Mouse (Mus musculus): ENCODE results near the gene Il3. TPM values are rescaled to one million over a fixed set of nuclear protein-coding genes. Genes with fewer than 3 reads are reported as not detected.

Il3 gene
- polyA plus RNA-seq, 1 experiment from 2014 or later = not detected

DNA sequence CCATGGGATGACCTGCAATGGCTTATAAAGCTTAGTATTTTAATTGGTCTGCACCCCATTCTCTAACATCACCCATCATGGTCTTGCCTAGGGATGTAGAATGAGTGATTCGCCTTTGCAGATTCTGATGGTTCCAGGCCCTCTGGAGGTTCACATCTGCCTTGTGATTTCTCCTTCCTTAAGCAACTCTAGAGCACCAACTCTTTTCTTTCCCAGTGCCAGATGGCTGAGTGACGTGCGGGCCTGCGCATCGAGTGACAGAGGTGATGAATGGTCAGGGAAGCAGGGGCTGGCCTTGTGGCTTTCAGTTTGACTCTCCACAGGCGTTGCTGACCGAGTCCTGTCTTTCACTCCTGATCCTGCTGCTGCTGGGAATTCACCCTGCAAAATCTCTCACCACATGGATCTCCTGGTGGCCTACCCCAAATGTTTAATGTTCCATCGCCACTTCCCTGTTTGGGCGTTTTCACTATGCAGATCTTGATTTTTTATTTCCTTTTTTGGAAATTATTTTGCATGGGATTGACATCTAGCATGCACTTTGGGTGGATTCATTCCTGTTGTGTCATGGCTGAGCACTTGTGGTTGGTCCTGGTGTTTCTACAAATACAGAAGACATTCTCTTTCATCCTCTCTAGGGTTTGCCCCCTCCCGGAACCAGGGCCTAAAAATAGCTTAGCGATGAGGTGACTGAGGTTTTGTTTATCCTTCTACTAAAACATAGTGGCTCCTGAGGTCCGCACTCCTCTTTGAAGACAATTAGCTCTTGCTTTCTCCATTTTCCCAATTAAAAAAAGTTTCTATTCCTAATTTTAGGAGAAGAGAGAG, 27.1 kb upstream of the Il3 start:
- H3K9me3 ChIP-seq (ENCODE audit: low read length) = no peaks in the 10 kb centered on the region
- H3K4me2 ChIP-seq (replicated peaks; ENCODE audit: low read depth, low read length) = no peak overlapping the region
- no peak overlapping the region for H3K4me3 ChIP-seq (ENCODE audit: low read depth, low read length)
- H3K9ac ChIP-seq (replicated peaks; ENCODE audit: low read depth) = no peak overlapping the region
- no peaks in the 10 kb centered on the region for H3K27me3 ChIP-seq (replicated peaks; ENCODE audit: insufficient read depth, low read length)
- no peaks in the 10 kb centered on the region for H3K4me1 ChIP-seq (ENCODE audit: insufficient read depth, low read depth, low read length)
- WGBS = 43% methylated on average over 12 of the region's 12 CpGs
- TF ChIP-seq EP300 (IDR thresholded peaks at IDR 0.05) = no peak
- no peak for TF ChIP-seq CTCF (IDR thresholded peaks at IDR 0.05)
- no peak overlapping the region for H3K27ac ChIP-seq (ENCODE audit: low read length)
- H3K36me3 ChIP-seq (ENCODE audit: insufficient read depth, low read length) = no peaks in the 10 kb centered on the region
- no peak for DNase-seq (ENCODE audit: low spot score)
- ATAC-seq = no peak

DNA sequence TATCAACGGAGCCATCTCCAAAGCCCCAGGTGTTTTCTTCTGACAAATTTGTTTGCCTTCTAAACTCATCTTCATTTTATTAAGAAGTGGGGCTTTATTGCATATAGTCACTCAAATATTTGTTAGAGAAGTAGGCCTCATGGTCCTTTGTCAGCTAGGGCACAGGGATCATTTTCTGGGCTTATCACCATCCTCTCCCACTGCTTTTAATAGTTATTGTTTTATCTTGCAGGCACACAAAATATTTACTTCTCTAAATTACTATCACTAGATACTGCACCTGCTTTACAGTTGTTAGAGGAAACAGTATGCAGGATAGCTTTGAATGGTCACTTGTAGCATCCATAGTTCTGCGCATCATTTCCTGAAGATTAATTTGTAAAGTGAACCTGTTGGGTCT, 25.1 kb upstream of the Il3 start:
- Histone ChIP-seq H3K27me3 (replicated peaks; ENCODE audit: insufficient read depth, low read length) (no peaks in the 10 kb centered on the region), H3K4me1 (ENCODE audit: insufficient read depth, low read depth, low read length) (no peaks in the 10 kb centered on the region), H3K36me3 (ENCODE audit: insufficient read depth, low read length) (no peaks in the 10 kb centered on the region), H3K9me3 (ENCODE audit: low read length) (no peaks in the 10 kb centered on the region), H3K9ac (replicated peaks; ENCODE audit: low read depth) (no peak overlapping the region), H3K4me2 (replicated peaks; ENCODE audit: low read depth, low read length) (no peak overlapping the region), H3K4me3 (ENCODE audit: low read depth, low read length) (no peak overlapping the region), H3K27ac (ENCODE audit: low read length) (no peak overlapping the region)
- ATAC-seq = no peak
- TF ChIP-seq CTCF (IDR thresholded peaks at IDR 0.05) (no peak), EP300 (IDR thresholded peaks at IDR 0.05) (no peak)
- no peak for DNase-seq (ENCODE audit: low spot score)
- 80% methylated on average over 2 of the region's 2 CpGs for WGBS

DNA sequence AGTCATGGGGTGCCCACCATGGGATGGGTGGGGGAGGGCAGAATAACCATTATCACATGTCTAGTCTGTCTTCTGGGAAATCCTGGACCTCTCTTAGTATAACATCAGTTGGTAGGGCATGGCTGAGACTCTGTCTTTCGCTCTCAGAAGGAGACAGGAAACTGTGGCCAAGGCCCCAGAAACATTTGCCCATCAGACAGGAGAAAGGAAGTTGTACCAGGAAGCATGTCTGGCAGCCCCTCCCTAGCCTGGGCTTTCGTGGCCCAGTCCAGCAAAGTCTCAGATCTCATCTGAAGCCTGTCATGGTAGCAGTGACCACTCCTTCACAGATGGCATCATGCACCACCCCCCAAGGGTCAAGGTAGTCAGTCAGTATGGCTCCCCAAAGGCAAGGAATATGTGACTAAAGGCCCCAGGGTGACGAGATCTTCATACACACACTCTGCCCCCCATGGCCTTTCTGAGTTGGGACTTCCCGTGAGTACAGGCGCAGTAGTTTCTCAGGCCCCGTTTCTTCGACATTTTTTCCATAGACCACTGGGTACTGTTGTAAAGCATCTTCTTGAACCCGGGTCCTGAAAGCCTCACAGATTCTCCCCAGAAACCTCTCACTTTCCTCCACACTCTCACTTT, 20.9 kb upstream of the Il3 start:
- Histone ChIP-seq H3K9ac (replicated peaks; ENCODE audit: low read depth) (no peak overlapping the region), H3K36me3 (ENCODE audit: insufficient read depth, low read length) (no peaks in the 10 kb centered on the region), H3K27ac (ENCODE audit: low read length) (no peak overlapping the region), H3K4me1 (ENCODE audit: insufficient read depth, low read depth, low read length) (no peaks in the 10 kb centered on the region), H3K9me3 (ENCODE audit: low read length) (no peaks in the 10 kb centered on the region), H3K4me2 (replicated peaks; ENCODE audit: low read depth, low read length) (no peak overlapping the region), H3K4me3 (ENCODE audit: low read depth, low read length) (no peak overlapping the region), H3K27me3 (replicated peaks; ENCODE audit: insufficient read depth, low read length) (no peaks in the 10 kb centered on the region)
- TF ChIP-seq EP300 (IDR thresholded peaks at IDR 0.05) = no peak
- TF ChIP-seq CTCF (IDR thresholded peaks at IDR 0.05) = no peak
- WGBS = 73% methylated on average over 8 of the region's 8 CpGs
- DNase-seq (ENCODE audit: low spot score) (no peak), ATAC-seq (no peak)

DNA sequence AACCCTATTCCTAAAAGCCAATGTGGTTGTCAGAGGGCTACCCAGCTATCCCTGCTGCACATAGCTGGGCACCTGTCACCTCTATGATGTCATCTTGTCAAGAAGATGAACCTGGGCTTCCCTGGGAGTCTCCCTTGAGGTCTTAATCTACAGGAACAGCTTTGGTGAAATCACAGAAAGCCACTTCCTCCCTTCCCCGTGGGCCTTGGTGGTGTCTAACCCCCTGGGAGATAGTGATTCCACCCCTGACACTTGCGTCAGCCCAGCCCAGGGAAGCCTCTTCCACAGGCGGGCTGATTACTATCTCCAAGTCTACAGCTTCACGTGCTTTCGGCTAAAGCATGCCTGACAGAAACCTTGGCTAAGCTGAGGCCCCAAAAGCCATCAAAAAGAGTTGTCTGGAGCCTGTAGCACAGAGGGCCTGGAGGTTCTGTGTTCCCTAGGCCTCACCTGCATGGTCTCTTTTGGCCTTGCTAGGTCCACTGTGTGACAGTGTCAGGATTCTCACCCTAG, 4.4 kb upstream of the Il3 start:
- H3K9me3 ChIP-seq (ENCODE audit: low read length) = no peaks in the 10 kb centered on the region
- H3K4me1 ChIP-seq (ENCODE audit: insufficient read depth, low read depth, low read length) = no peaks in the 10 kb centered on the region
- no peak overlapping the region for H3K27ac ChIP-seq (ENCODE audit: low read length)
- no peak for ATAC-seq
- no peak overlapping the region for H3K9ac ChIP-seq (replicated peaks; ENCODE audit: low read depth)
- WGBS = 59% methylated on average over 5 of the region's 5 CpGs
- H3K36me3 ChIP-seq (ENCODE audit: insufficient read depth, low read length) = no peaks in the 10 kb centered on the region
- no peak for DNase-seq (ENCODE audit: low spot score)
- H3K4me2 ChIP-seq (replicated peaks; ENCODE audit: low read depth, low read length) = no peak overlapping the region
- H3K27me3 ChIP-seq (replicated peaks; ENCODE audit: insufficient read depth, low read length) = no peaks in the 10 kb centered on the region
- no peak for TF ChIP-seq CTCF (IDR thresholded peaks at IDR 0.05)
- TF ChIP-seq EP300 (IDR thresholded peaks at IDR 0.05) = no peak
- no peak overlapping the region for H3K4me3 ChIP-seq (ENCODE audit: low read depth, low read length)

DNA sequence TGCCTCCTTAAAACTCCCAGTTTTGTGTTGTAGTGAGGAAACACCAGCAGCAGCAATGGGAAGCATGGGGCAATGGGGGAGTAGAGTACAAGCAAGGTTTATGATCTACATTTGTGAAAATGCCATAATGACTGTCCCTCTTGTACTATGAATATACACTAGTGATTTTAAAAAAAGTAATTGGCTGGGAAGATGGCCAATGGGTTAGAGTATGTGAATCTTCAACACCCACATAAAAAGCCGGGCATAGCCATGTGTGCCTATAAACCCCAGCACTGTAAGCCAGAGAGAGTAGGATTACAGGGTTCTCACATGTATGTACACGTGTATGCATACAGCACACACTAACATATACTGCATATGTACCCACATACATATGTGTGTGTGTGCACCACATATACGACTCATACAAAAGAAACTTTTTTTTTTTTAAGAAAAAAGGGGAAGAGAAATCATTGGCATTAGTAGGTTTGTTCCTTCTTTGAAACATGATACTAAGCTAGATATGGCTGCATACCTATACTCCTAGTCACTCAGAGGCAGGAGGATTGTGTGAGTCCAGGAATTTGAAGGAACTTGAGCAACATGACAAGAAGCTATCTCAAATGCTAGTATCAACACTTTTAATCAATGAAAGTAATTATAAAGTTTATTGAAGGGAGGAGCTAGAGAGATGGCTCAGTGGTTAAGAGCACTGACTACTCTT, 2.3 kb upstream of the Il3 start:
- Histone ChIP-seq H3K4me1 (ENCODE audit: insufficient read depth, low read depth, low read length) (no peaks in the 10 kb centered on the region), H3K27me3 (replicated peaks; ENCODE audit: insufficient read depth, low read length) (no peaks in the 10 kb centered on the region), H3K4me3 (ENCODE audit: low read depth, low read length) (no peak overlapping the region), H3K4me2 (replicated peaks; ENCODE audit: low read depth, low read length) (no peak overlapping the region), H3K9me3 (ENCODE audit: low read length) (no peaks in the 10 kb centered on the region), H3K36me3 (ENCODE audit: insufficient read depth, low read length) (no peaks in the 10 kb centered on the region), H3K9ac (replicated peaks; ENCODE audit: low read depth) (no peak overlapping the region), H3K27ac (ENCODE audit: low read length) (no peak overlapping the region)
- no peak for ATAC-seq
- DNase-seq (ENCODE audit: low spot score) = no peak
- WGBS = 73% methylated on average over 3 of the region's 3 CpGs
- no peak for TF ChIP-seq EP300 (IDR thresholded peaks at IDR 0.05)

DNA sequence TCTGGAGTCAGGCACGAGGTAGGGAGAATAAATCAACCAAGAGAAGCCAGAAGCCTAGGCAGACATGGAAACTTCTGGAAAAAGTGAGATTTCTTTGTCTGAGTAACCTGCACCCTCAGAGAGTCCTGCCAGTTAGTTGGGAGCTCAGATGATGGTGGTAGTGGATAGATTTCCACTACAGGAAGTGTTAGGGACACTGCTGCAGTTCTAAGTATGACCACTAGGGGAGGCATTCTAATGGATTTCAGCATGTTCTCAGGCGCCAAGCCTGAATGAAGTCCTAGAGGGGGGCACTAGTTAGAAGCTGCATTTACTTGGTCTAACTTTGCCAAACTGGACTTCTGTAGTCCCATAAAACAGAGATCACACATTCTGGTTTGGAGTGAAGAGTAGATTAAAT, 2.5 kb downstream of the Il3 start:
- TF ChIP-seq EP300 (IDR thresholded peaks at IDR 0.05) (no peak), CTCF (IDR thresholded peaks at IDR 0.05) (peak; percentile 96)
- Histone ChIP-seq H3K9me3 (ENCODE audit: low read length) (no peaks in the 10 kb centered on the region), H3K4me1 (ENCODE audit: insufficient read depth, low read depth, low read length) (no peaks in the 10 kb centered on the region), H3K4me3 (ENCODE audit: low read depth, low read length) (no peak overlapping the region), H3K4me2 (replicated peaks; ENCODE audit: low read depth, low read length) (no peak overlapping the region), H3K27me3 (replicated peaks; ENCODE audit: insufficient read depth, low read length) (no peaks in the 10 kb centered on the region), H3K36me3 (ENCODE audit: insufficient read depth, low read length) (no peaks in the 10 kb centered on the region), H3K27ac (ENCODE audit: low read length) (no peak overlapping the region), H3K9ac (replicated peaks; ENCODE audit: low read depth) (no peak overlapping the region)
- ATAC-seq = no peak
- DNase-seq (ENCODE audit: low spot score) = peak; percentile 66
- 51% methylated on average over 2 of the region's 2 CpGs for WGBS
